Mouse (Mus musculus) thymus, adult 2 months (tissue): ENCODE measurements around the gene Atf7ip.

Experiments used
- CTCF ChIP-seq: fragments of 200-500 bp; IDR thresholded peaks from 2 replicates; pipeline ENCODE4 v1.5.1; 2012; ENCODE audit warnings: mild to moderate bottlenecking, control low read depth, low read length, moderate library complexity, borderline replicate concordance; ENCODE audit not compliant: control insufficient read depth, poor library complexity, insufficient read depth; ENCODE audit errors: extremely low read depth
- POLR2A ChIP-seq: fragments of 200-500 bp; IDR thresholded peaks from 2 replicates; pipeline ENCODE4 v1.6.1; 2012; ENCODE audit warnings: mild to moderate bottlenecking, low read length, control low read depth, moderate library complexity; ENCODE audit not compliant: control insufficient read depth, poor library complexity, insufficient read depth; ENCODE audit errors: extremely low read depth

DNA sequence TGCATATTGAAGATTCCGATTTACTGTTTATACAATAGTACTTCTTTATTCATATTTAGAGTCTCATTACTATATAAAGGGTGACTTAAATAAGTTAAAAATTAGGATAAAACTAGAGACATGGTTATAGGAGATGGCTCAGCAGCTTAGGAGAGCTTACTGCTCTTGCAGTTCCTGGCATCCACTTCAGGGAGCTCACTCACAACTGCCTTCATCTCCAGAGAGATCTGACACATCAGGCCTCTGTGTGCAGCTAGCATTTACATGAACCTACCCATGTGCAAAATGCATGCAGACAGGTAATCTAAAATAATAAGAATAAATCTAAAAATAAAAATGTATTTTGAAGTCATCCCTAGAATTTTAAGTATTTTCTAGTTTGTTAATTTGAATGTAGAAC lies 36.1 kb downstream of the Atf7ip start:
- TF ChIP-seq CTCF (no peak), POLR2A (no peak)
